Mouse (Mus musculus): Measurements from ENCODE around the gene Tm6sf1.

GRCm38 (mm10) chr7:81824906-81825305 is 33.9 kb upstream of the Tm6sf1 start:
- TF ChIP-seq CTCF (IDR thresholded peaks at IDR 0.05; ENCODE audit: low read depth): no peak
- TF ChIP-seq EP300 (IDR thresholded peaks at IDR 0.05; ENCODE audit: low read depth): no peak

Data from heart, postnatal 0 days (tissue).